Mouse (Mus musculus) heart, embryonic 14.5 days (tissue): ENCODE measurements at regions not wholly inside any gene's neighbourhood (a gene's known extent, or its start where the extent isn't known, plus 50 kb on each side); places are given as distances from the start of the nearest gene placed in this dataset.

Experiments
- ATAC-seq: fragments of 200-750 bp; cut with Nextera tagmentation; 2 replicates; pipeline ENCODE4 v1.8.0; 2017; ENCODE audit warnings: low read depth, moderate TSS enrichment; ENCODE audit not compliant: insufficient number of reproducible peaks, insufficient read depth, low FRiP score
- H3K27ac ChIP-seq, 2 experiments: fragments of 200-500 bp in 1 of 2; fragments of 300-500 bp in 1 of 2; sonication (generic) in 1 of 2; replicated peaks in 1 of 2; 2 replicates each; pipeline ENCODE4 v1.5.1; 2012 to 2014; ENCODE audit warnings: low read depth in 2 of 2, low read length in 2 of 2, control low read depth in 1 of 2, mild to moderate bottlenecking in 1 of 2, mixed read lengths in 1 of 2; ENCODE audit not compliant: control insufficient read depth in 1 of 2, insufficient read depth in 1 of 2
- H3K27me3 ChIP-seq: fragments of 300-500 bp; sonication (generic); 2 replicates; pipeline ENCODE4 v1.6.1; 2014; ENCODE audit warnings: mild to moderate bottlenecking, low read length, control low read depth; ENCODE audit not compliant: control insufficient read depth, insufficient read depth
- H3K36me3 ChIP-seq: fragments of 300-500 bp; sonication (generic); 2 replicates; pipeline ENCODE4 v1.6.1; 2014; ENCODE audit warnings: mild to moderate bottlenecking, control low read depth, low read length, mixed read lengths; ENCODE audit not compliant: control insufficient read depth, insufficient read depth
- H3K4me1 ChIP-seq, 2 experiments: fragments of 200-500 bp in 1 of 2; fragments of 300-500 bp in 1 of 2; sonication (generic) in 1 of 2; 2 replicates each; pipeline ENCODE4 v1.6.1; 2012 to 2014; ENCODE audit warnings: low read length in 2 of 2, control low read depth in 1 of 2, mixed read lengths in 1 of 2; ENCODE audit not compliant: control insufficient read depth in 2 of 2, insufficient read depth in 2 of 2
- H3K4me2 ChIP-seq: fragments of 300-500 bp; sonication (generic); 2 replicates; pipeline ENCODE4 v1.6.1; 2014; ENCODE audit warnings: mild to moderate bottlenecking, low read length
- H3K4me3 ChIP-seq, 2 experiments: fragments of 200-500 bp in 1 of 2; fragments of 300-500 bp in 1 of 2; sonication (generic) in 1 of 2; 2 replicates each; pipeline ENCODE4 v1.5.1; 2012 to 2014; ENCODE audit warnings: low read length in 2 of 2, mild to moderate bottlenecking in 2 of 2, control low read depth in 1 of 2, low read depth in 1 of 2, moderate library complexity in 1 of 2; ENCODE audit not compliant: control insufficient read depth in 1 of 2, insufficient read depth in 1 of 2
- H3K9ac ChIP-seq: fragments of 300-500 bp; sonication (generic); 2 replicates; pipeline ENCODE4 v1.6.1; 2014; ENCODE audit warnings: mild to moderate bottlenecking, low read length
- H3K9me3 ChIP-seq: fragments of 300-500 bp; sonication (generic); 2 replicates; pipeline ENCODE4 v1.6.1; 2016; ENCODE audit warnings: low read length, control low read depth; ENCODE audit not compliant: control insufficient read depth
- WGBS: fragments of 180-500 bp; shearing (Covaris S2); extraction: QIAGEN DNeasy Blood & Tissue Kit; methylation state at CpG from one replicate; pipeline ENCODE4 v1.1.7; 2014; 5-methylcytosine and 5-hydroxymethylcytosine counted together

DNA sequence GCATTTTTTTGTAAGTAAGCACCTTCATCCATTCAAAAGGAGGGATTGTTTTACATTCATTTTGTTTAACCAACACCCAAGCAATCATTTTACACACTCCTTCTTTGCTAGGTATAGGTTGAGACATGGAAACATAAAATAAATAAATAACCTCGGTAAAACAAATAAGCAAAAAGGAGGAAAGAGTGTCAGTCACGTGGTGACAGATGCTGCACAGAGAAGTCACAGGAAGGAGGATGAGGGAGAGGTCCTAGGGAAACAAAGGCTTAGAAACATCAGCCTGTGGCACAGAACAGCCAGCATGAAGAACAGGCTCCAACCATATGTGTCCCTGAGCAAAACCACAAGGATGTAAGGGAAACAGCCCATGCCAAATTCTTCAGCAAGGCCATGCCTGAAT is 113.5 kb upstream of the Cblb start:
- no peak overlapping the region for H3K27ac ChIP-seq
- H3K9me3 ChIP-seq: no peaks in the 10 kb centered on the region
- H3K4me3 ChIP-seq: no peak overlapping the region
- H3K4me2 ChIP-seq: no peak overlapping the region
- no peak overlapping the region for H3K9ac ChIP-seq
- 22% methylated on average over 2 of the region's 2 CpGs for WGBS
- ATAC-seq: no peak
- H3K4me1 ChIP-seq: peaks cover 0 to 3% of the 10 kb centered on the region in 2 experiments; a peak in 2 of 4 replicates
- H3K36me3 ChIP-seq: no peaks in the 10 kb centered on the region
- no peaks in the 10 kb centered on the region for H3K27me3 ChIP-seq

DNA sequence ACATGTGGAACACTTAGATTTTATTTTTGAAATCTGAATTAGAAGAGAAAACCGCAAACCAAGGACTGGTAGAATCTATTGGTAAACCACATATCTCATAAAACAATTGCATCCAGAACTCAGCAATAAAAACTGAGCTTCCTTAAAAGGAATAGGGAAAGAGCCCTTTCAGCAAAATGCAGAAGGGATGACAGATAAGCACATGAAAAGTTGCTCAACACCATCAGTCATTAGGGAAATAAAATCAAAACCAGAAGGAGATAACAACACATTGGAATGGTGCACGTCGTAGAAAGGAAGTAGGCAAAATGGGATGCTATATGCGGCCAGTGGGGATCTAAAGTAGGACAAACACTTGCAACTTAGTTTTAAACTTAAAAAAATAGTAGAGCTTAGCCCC is 110.0 kb upstream of the Cblb start:
- H3K9ac ChIP-seq: no peak overlapping the region
- H3K27ac ChIP-seq: no peak overlapping the region
- no peak overlapping the region for H3K4me3 ChIP-seq
- no peak for ATAC-seq
- H3K36me3 ChIP-seq: no peaks in the 10 kb centered on the region
- no peaks in the 10 kb centered on the region for H3K27me3 ChIP-seq
- no peak overlapping the region for H3K4me2 ChIP-seq
- peaks cover 0 to 3% of the 10 kb centered on the region in 2 experiments; a peak in 1 of 4 replicates for H3K4me1 ChIP-seq
- 73% methylated on average over 4 of the region's 4 CpGs for whole genome bisulfite sequencing
- H3K9me3 ChIP-seq: no peaks in the 10 kb centered on the region

DNA sequence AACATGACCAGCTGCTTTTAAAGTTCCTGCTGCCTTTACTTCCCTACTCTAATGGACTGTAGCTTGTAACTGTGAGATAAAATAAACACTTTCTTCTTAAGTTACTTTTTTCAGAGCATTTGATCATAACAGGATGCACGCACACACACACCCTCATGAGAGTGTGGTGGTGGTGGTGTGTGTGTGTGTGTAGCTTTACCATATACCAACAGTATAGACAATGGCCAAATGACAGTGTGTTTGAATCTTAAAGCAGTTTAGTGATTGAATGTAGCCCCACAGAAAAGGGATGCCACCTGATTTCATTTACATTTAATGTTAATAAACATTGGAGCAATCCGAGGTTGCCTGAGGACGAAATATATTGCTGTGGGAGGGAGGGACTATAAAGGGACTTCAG is 108.4 kb upstream of the Cblb start:
- WGBS: 83% methylated on average over 3 of the region's 3 CpGs
- Histone ChIP-seq H3K27ac (no peak overlapping the region), H3K36me3 (no peaks in the 10 kb centered on the region), H3K27me3 (no peaks in the 10 kb centered on the region), H3K4me2 (no peak overlapping the region), H3K9me3 (no peaks in the 10 kb centered on the region), H3K4me1 (no peaks in the 10 kb centered on the region), H3K9ac (no peak overlapping the region), H3K4me3 (no peak overlapping the region)
- ATAC-seq: no peak

DNA sequence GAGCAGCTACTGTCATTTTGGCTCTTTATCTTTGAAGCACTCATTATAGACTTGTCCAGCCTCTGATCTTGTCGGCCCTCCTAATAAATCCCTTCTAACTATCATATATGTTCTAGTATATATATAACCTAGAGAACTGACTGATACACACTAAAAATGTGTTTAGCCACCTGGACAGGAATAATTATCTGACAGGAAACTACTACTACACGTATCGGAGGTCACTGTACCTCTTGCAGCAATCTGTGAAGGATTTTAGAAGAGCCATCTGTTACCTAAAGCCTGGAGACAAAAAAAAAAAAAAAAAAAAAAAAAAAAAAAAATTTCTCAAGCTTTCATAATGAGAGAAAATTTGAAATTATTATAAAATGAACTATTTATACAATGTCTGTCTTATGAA is 105.4 kb upstream of the Cblb start:
- no peaks in the 10 kb centered on the region for H3K36me3 ChIP-seq
- no peak overlapping the region for H3K4me3 ChIP-seq
- ATAC-seq: no peak
- no peak overlapping the region for H3K27ac ChIP-seq
- H3K9me3 ChIP-seq: no peaks in the 10 kb centered on the region
- WGBS: 80% methylated on average over 3 of the region's 3 CpGs
- no peaks in the 10 kb centered on the region for H3K4me1 ChIP-seq
- no peak overlapping the region for H3K4me2 ChIP-seq
- H3K27me3 ChIP-seq: no peaks in the 10 kb centered on the region
- H3K9ac ChIP-seq: no peak overlapping the region

DNA sequence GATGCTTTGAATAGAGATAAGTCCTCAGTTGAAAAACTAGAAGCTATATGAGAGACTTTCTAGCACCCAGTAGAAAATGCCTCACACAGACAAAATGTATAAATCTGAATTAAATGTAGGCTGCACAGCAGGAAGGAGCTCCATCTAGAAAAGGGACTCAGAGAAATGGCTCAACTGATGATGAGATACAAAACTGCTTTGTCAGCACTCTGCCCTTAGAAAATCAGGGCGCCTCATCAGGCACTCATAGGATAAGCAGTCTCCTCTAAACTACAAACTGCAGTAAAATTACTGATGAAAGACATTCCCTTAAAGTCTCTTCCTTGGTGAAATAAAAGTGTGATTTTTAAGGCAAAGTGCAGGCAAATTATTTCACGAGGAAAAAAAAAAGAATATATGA is 97.9 kb upstream of the Cblb start:
- no peak for ATAC-seq
- Histone ChIP-seq H3K36me3 (no peaks in the 10 kb centered on the region), H3K9ac (no peak overlapping the region), H3K9me3 (no peaks in the 10 kb centered on the region), H3K4me3 (no peak overlapping the region), H3K4me2 (no peak overlapping the region), H3K27ac (no peak overlapping the region), H3K4me1 (no peaks in the 10 kb centered on the region), H3K27me3 (no peaks in the 10 kb centered on the region)
- 77% methylated on average over 2 of the region's 2 CpGs for WGBS

DNA sequence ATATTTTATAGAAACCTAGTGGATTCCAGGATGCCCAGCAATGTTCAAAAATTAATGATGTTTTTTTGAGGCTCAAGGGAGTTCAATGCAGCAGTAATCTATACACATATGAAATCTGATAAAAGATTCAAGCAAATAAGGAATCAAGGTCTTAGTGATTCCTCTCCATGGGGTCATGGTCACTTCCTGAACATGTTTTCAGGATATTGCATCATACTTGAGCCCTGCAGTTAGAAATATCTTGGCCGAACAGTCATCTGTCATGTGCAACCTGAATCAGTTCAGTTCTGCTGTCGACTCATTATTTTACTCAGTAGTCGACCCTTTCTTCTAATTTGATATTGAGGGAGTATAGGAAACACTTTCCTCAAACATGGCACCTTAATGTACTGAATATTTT is 97.1 kb upstream of the Cblb start:
- no peak for ATAC-seq

DNA sequence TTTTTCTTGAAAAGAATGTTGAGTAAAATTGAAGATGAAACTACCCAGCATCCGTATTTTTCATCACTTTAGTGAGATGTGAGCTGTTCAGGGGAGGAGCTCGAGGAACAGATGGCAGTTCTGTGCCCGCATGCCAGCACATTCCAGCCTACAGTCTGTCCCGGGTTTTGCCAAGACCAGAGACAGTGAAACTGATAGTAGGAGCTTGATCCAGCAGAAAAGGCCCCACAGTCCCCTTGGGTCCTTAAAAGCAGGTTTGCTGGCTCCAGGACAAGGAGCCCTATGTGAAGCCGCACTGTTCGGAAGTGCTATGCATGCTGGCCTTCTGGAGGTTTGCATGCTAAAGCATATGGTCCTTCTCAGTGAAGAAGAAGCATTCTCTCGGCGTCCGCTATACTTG is 93.7 kb upstream of the Cblb start:
- Histone ChIP-seq H3K9ac (no peak overlapping the region), H3K27me3 (no peaks in the 10 kb centered on the region), H3K9me3 (no peaks in the 10 kb centered on the region), H3K4me3 (no peak overlapping the region), H3K4me1 (no peaks in the 10 kb centered on the region), H3K36me3 (no peaks in the 10 kb centered on the region), H3K27ac (no peak overlapping the region), H3K4me2 (no peak overlapping the region)
- WGBS: 81% methylated on average over 9 of the region's 9 CpGs
- no peak for ATAC-seq

More for the DNA sequence above, 97.1 kb upstream of the Cblb start:
- Histone ChIP-seq H3K4me1 (no peaks in the 10 kb centered on the region), H3K36me3 (no peaks in the 10 kb centered on the region), H3K9ac (no peak overlapping the region), H3K27me3 (no peaks in the 10 kb centered on the region), H3K27ac (no peak overlapping the region), H3K9me3 (no peaks in the 10 kb centered on the region), H3K4me2 (no peak overlapping the region), H3K4me3 (no peak overlapping the region)
- WGBS: 67% methylated on average over 3 of the region's 3 CpGs

DNA sequence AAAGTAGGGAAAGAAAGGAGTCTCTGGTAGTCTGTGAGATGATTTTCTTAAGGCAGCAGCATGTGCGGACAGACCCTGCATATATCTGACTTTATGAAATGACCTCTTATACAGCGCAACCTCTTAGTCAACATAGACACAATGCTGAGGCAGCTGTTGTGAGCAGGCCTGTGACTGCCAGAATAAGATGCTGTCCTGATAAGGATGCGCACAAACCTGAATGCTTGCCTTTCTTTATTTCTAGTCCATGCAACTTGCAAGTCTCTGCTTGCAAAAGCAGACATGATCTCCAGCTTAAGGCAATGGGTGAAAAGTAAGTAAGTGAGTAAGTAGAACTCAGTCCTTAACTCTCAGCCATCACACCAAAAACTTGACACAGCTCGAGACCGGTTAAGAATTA is 92.0 kb upstream of the Cblb start:
- no peak overlapping the region for H3K4me2 ChIP-seq
- H3K9me3 ChIP-seq: no peaks in the 10 kb centered on the region
- H3K27me3 ChIP-seq: no peaks in the 10 kb centered on the region
- no peak overlapping the region for H3K4me3 ChIP-seq
- no peak for ATAC-seq
- H3K36me3 ChIP-seq: no peaks in the 10 kb centered on the region
- WGBS: 90% methylated on average over 5 of the region's 5 CpGs
- H3K9ac ChIP-seq: no peak overlapping the region
- no peaks in the 10 kb centered on the region for H3K4me1 ChIP-seq
- H3K27ac ChIP-seq: no peak overlapping the region
